Mouse (Mus musculus) kidney, adult 8-10 months (tissue): ENCODE measurements around the gene Jade1.
A peak's percentile ranks its signal among the peaks of the same experiment; 100 is the strongest.

ENCODE experiments used
- DNase-seq, 2 experiments: peaks; one replicate each; pipeline ENCODE4 v3.0.0; 2022

Jade1 gene

DNA sequence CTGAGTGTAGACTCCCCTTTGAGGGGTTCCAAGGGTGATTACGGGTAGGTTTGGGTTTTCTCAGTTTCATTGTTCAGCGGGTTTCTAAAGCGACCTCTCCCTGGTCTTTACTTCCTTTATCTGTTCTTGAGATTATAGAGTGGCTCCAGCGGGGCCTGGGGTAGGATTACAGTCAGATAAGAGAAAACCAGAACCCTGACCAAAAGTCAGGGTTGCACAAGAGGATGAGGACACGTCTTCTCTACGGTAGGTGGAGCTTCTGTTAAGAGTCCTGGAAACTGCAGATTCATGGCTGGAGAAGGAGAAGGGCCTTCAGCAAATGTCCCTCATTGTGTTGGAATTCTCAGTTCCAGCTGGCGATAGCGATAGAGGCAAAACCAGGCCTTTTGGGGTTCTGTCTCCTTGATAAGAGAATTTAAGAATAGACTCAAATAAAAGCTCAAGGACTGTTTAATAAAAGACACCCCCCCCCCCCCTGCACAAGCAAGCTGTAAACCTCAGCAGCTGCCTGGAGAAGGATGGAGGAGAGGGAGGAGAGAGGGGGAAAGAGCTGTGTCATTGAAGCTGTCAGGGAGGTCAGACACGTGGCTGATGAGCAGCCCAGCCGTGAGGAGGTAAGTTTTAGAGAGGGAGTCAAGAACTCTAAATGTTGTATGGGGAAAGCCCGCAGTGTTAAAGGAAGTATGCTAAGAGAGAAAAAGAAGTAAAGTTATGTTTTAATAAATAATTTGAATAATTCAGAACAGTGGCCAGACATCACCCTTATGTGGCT is 2.6 kb upstream of the Jade1 start:
- DNase-seq, result no peak

DNA sequence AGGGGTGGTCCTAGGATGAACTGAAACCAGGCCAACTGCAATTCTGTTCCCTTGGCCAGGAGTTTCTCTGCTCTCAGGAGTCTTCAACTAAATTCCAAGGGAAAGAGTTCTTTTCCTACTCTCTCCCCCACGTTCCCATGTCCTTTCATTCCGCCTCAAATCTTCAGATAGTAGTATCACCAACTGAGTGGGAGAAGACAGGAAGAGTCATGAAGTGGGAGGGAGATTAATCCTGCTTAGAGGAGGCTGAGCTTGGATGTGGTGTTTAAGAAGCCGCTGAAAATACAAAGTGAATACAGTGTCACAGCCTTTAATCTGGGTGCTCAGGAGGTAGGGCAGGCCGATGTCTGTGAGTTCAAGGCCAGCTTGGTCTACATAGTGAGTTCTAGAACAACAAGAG is 1.9 kb upstream of the Jade1 start:
- DNase-seq, result no peak

DNA sequence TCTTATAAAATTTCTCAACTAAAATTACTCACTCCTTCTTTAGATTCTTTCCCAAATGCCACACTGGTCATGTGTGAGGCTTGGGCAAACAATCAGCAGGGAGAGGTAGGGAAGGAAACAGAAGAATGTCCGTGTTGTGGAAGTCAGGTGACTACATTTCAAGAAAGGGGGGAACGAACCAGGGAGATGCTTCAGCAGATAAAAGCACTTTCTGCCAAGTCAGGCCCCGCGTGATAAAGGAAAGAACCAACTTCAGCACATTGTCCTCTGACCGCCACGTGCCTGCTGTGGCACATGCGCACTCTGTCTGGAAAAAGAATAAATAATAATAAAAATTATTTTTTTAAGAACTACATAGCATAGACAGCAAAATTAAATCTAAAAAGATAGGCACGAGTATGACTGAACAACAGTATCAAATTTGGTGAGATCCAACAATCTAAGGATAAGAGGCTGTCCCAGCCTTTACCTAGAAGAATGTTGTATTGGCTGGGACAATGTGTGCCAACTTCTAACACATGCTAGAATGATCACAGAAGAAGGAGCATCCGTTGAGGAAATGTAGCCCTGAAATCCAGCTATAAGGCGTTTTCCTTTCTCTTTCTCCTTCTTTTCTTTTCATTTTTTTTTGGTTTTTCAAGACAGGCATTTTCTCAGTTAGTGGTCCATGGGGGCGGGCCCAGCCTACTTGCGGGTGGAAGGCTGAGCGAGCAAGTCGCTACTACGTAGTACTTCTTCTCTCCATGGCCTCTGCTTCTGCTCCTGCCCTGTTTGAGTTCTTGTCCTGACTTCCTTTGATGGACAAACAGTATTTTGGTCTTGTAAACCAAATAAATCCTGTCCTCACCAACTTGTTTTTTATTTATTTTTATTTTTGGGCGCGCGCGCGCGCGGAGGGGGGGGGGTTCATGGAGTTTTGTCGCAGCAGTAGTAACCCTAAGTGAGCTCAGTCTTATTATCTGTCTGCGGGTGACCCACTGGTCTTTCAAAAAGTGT is 753 bp upstream of the Jade1 start:
- no peak for DNase-seq

GRCm38 (mm10) chr3:41556451-41557266 is 1.1 kb downstream of the Jade1 start:
- no peak for DNase-seq

DNA sequence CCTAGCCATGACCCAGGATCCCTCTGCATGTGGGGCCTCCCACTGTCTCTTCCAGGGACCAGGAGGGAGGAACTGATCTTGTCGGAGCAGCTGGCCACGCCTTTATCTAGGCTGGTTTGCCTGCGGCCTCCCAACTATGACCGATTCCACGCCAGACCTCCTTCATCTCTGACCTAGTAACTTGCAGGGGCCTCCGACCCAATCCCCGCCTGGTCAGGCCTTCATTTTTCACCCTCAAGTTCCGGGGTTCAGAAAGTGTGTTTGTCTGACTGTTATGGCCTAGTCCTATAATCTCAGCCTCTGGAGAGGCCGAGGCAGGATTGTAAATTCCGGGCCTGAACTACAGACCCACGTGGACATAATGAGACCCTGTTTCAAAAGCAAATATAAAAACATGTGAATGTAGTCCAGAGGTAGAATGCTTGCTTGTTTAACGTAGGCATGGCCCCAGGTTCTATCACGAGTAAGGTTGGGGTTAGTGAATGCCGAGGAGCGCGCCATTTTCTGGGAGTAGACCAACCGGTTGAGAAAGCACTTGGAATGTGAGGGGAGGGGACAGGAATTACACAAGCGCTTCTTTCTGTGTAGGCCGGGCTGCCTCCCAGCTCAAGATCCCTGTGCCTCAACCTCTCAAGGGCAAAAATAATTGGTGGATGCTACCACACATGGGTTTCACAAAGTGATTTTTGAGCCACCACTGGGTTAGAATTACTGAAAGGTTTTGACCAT is 1.9 kb downstream of the Jade1 start:
- DNase-seq, result no peak

- no peak for DNase-seq
Observed at GRCm38 (mm10) chr3:41560489-41560888, 5.0 kb downstream of the Jade1 start.

- DNase-seq, result no peak
Observed at GRCm38 (mm10) chr3:41561787-41562186, 6.3 kb downstream of the Jade1 start.

DNA sequence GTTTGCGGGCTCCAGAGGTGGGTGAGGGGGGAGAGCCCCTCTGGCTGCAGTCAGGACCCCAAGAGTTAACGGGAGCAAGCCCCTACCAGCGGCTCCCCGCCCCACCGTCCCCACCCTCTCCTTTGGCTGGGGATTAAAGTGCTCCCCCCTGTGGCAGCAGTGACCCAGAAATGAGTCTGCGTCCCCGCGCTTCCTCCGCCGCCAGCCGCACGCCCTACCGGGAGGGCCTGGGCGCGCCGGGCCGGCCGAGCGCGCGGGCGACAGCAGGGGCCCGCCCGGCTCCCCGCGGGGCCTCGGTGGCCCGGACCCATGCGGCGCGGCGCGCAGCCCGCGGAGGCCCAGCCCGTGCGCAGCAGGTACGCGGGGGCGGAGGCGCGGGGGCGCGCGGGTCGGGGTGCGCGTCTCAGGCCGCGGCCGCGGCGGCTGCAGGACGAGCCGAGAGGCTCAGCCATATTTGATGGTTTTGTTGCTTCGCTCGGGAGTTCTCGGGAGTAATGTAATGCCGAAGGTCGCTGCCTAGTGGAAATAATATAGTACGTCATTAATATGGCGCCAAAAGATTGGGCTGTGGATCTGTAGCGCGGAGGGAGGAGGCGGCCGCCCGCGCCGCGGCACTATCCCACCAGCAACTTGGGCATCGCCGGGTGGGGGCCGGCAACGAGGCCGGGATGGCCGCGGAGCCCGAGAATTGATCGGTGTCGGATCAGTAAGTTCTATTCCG is 7.8 kb downstream of the Jade1 start:
- DNase-seq, result peak; percentile 73 to 80

DNA sequence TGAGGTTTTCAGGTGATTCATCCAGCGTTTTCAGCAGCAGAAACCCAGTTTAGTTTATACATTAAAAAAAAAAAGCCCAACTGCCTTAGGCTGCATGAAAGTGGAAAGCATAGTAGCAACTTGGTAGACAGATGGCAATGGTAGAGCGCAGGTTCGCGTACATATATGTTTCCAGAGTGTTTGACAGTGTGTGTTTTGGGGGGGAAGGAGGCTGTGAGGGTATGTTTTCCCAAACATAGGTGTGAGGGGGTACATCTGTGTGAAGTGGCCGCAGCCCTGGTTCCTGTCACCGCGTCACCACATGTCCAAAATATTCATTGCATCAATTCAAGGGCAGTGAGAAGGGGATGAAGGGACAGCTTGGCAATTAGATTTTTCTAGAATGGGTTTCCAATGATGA is 8.5 kb downstream of the Jade1 start:
- DNase-seq, result no peak

GRCm38 (mm10) chr3:41564471-41565213 is 9.1 kb downstream of the Jade1 start:
- peak; percentile 93 to 94 for DNase-seq

- DNase-seq, result peak; percentile 77 to 79
Observed at GRCm38 (mm10) chr3:41565410-41565823, 9.9 kb downstream of the Jade1 start.

GRCm38 (mm10) chr3:41565955-41566354 is 10.4 kb downstream of the Jade1 start:
- DNase-seq, result peak; percentile 79 to 82

- no peak for DNase-seq
Observed at GRCm38 (mm10) chr3:41569943-41570342, 14.4 kb downstream of the Jade1 start.

DNA sequence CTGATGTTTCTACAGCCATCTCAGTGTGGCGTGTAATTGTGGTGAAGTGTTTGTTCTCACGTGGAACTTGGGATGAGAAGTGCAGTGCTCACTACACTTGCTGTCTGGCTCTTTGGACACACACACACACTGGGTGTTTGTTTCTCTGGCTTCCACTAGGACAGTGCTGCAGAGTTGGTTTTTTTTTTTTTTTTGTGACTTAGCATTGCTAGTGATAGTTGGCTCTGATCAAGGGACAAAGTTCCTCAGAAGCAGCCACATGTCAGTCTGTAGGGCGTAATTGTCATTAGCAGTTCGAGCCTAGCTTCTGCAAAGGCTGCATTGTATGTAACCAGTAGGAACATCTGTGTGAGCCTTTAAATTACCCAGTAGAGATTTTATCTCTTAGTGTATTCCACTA is 16.6 kb downstream of the Jade1 start:
- no peak for DNase-seq

DNA sequence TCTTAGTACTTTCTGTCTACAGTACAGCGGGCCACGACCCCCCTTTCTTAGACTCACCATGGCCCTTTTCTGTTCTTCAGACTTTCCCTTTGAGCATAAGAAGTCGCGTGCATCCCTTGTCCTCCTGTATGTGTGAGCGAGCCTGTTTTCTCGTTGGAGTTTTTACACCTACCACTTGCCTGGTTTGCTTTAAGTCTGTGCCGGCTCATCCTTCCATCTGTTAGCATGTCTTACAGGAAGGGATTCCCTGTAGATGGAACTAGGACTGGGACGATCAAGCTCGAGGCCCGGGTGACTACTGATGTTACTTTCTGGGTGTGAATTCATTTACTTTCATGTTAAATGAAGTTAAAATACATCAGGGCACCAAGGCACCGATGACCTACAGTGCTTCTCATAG is 17.4 kb downstream of the Jade1 start:
- DNase-seq, result no peak

DNA sequence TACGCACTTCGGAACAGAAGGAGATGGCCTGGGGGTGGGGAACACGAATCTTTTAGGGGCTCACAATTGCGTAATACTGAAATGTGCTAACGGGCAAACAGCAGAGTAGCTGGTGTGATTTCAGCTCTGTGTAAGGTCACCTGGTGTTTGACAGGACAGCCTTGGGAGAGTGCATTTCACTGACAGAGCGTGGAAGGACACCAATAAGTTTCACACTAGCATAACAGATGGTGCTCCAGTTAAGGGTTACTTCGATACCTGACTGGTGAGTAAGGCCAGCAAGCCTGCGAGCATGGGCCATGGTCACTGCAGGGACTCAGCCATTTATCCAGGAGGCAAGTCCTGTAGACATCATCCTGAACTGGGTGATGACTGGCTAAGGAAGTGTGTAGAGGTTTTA is 18.7 kb downstream of the Jade1 start:
- no peak for DNase-seq

DNA sequence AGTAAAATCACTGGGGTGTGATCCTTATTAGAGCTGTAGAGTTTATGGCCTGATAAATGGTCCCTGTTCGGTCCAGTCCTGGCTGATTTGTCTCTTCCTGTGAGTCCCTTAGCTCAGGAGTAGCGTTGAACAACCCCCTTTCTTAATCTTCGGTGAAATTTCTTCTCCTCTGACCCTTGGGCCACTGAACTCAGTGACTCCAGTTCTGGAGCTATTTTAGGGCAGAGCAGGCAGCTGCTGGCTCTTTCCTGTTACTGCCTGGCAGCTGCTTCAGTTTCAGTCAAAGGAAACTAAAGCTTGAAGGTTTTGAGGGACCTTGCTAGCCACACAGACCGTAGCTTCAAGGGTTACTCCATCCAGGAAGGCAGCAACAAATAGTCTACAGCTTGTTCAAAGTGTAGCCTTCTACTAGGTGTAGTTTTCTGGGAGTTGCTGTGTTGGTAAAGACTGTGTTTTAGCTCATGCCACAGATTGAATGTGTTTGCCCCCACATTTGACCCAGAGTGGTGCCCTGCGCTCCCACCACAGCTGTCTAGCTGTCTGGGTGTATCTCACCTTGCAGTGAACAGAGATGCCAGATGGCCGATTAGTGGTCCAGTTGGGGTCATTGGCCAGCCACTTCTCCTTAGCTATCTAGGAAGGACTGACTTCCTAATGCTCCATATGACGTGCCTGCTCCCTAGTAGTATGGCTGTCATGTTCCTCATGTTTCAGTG is 19.3 kb downstream of the Jade1 start:
- DNase-seq, result peak; percentile 55 to 58

- DNase-seq, result no peak
Observed at GRCm38 (mm10) chr3:41575971-41576370, 20.4 kb downstream of the Jade1 start.

DNA sequence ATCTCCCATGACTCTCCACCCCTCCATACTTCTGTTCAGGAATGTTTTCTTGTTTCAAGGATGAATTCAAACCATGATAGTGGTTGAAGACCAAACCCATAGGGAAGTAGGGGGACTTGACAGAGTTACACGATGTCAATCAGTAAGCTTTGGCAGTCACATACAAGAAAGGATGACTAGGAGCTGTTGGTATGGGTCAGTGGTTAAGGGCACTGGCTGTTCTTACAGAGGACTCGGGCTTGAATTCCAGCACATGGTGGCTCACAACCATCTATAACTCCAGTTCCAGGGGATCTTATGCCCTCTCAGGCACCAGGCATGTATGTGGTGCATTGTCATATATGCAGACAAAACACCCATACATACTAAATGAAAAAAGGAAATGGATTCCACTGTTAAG is 21.7 kb downstream of the Jade1 start:
- no peak for DNase-seq

- DNase-seq, result no peak
Observed at GRCm38 (mm10) chr3:41579873-41580272, 24.3 kb downstream of the Jade1 start.
